33 mouse cellular contexts compared by ENCODE assay signal in genomic region chr12:103282936-103283335, GRCm38 (mm10). TPM values are rescaled to one million over a fixed set of nuclear protein-coding genes. Genes with fewer than 3 reads are reported as not detected.
A peak's percentile ranks its signal among the peaks of the same experiment; 100 is the strongest.
DNase-seq lines count a peak whose midpoint lies in the region; ATAC-seq and TF ChIP-seq lines count a peak whose summit lies in the region.
"Had no signal": no experiment of that assay in that cellular context is flagged by ENCODE, and none has a peak within 500 bp of the region (broad histone marks: within the 10 kb centered on the region; RNA-seq: fewer than 3 reads in every experiment).

No protein-coding gene starts in this region.

- H3K27ac ChIP-seq in liver, adult 2 months (replicated peaks; ENCODE audit: insufficient read depth, low read depth, low read length): no peak overlapping the region
- H3K27ac ChIP-seq: forebrain, embryonic 10.5 days; forebrain, embryonic 13.5 days; heart, adult 2 months; heart, embryonic 10.5 days; heart, embryonic 13.5 days; hindbrain, embryonic 14.5 days; hindbrain, postnatal 0 days had no signal

- intact Hi-C loops in gastrocnemius, postnatal 14 days (cut with DNase I; ENCODE audit: low total_unique reads): no loop called here

- no peaks in the 10 kb centered on the region for H3K27me3 ChIP-seq in liver, adult 2 months (ENCODE audit: control insufficient read depth, insufficient read depth, low read length)
- H3K27me3 ChIP-seq: CH12.LX; forebrain, embryonic 13.5 days; Patski had no signal

- DNase-seq in gastrocnemius, adult 18-20 months (ENCODE audit: low spot score): peak; percentile 37
- DNase-seq in gastrocnemius, postnatal 14 days: no peak
- DNase-seq in kidney, adult 18-20 months: peak; percentile 9
- no peak for DNase-seq in kidney, postnatal 36 days
- peak; percentile 15 for DNase-seq in liver, adult 2 months (ENCODE audit: extremely low read depth, low read depth, low spot score)
- no peak for DNase-seq in liver
- DNase-seq: adrenal gland, postnatal 14 days; B cell, adult 2 months; cerebellum, adult 11 months; cerebellum, adult 2 months; cerebellum, adult 9-11 months; cerebellum, postnatal 36 days; heart, adult 2 months; heart, postnatal 14 days; heart, postnatal 4 days had no signal

- TF ChIP-seq POLR2A in liver, adult 2 months (IDR thresholded peaks at IDR 0.05; ENCODE audit: extremely low read depth, insufficient read depth, low read length): no peak

- H3K4me3 ChIP-seq in liver, adult 2 months (ENCODE audit: insufficient read depth, low read depth, low read length): no peak overlapping the region
- H3K4me3 ChIP-seq: forebrain, embryonic 10.5 days; forebrain, embryonic 13.5 days; heart, adult 2 months; heart, embryonic 10.5 days; heart, embryonic 13.5 days had no signal

- no peak overlapping the region for H3K9ac ChIP-seq in liver, adult 2 months (ENCODE audit: low read depth, low read length)
- H3K9ac ChIP-seq: forebrain, embryonic 13.5 days; heart, embryonic 13.5 days; hindbrain, embryonic 14.5 days had no signal

- H3K4me1 ChIP-seq in liver, adult 2 months (ENCODE audit: control insufficient read depth, insufficient read depth, low read length): no peaks in the 10 kb centered on the region; the same call in 1 of the 2 replicates
- H3K4me1 ChIP-seq: forebrain, embryonic 13.5 days; heart, embryonic 10.5 days; heart, embryonic 13.5 days had no signal

- no peak for TF ChIP-seq CTCF in liver, adult 2 months (IDR thresholded peaks at IDR 0.05; ENCODE audit: low read depth, low read length)

- H3K36me3 ChIP-seq in liver, adult 2 months (ENCODE audit: control insufficient read depth, insufficient read depth, low read length): no peaks in the 10 kb centered on the region
- H3K36me3 ChIP-seq: forebrain, embryonic 10.5 days; G1E; heart, embryonic 10.5 days; heart, embryonic 13.5 days had no signal

- WGBS in liver, adult 2 months: 67% methylated on average over 6 of the region's 6 CpGs

- H3K79me2 ChIP-seq in liver, adult 2 months (ENCODE audit: control insufficient read depth, insufficient read depth, low read length): no peaks in the 10 kb centered on the region

- 0 out of 2 replicates have a peak, but pooled peaks have one; percentile 21 for ATAC-seq in monocyte, adult 5-6 weeks (replicated peaks; ENCODE audit: insufficient number of reproducible peaks, low FRiP score, low TSS enrichment, poor library complexity, severe bottlenecking)
- ATAC-seq: forebrain, embryonic 13.5 days; forebrain, embryonic 16.5 days; hindbrain, postnatal 0 days; inflammation-experienced regulatory T-cells, adult 6 months; Patski had no signal

RNA-seq across cellular contexts. Expression of gene Fam181a, which starts 27.8 kb away (rescaled TPM):
- total RNA-seq in gastrocnemius, adult 18-20 months (2021): not detected
- not detected for total RNA-seq in gastrocnemius, postnatal 14 days (2021)
- not detected in 2 replicates for total RNA-seq in liver, adult 2 months (2014; rRNA removed)
- not detected in 2 replicates for polyA plus RNA-seq in liver, adult 2 months (2012; rRNA removed)
- not detected in 3 replicates for total RNA-seq in monocyte, adult 5-6 weeks (2017)
- total RNA-seq: adrenal gland, adult 18-20 months; adrenal gland, postnatal 14 days; adrenal gland, postnatal 4 days; CH12.LX; gastrocnemius, adult 8-10 months; granulocyte monocyte progenitor cell, adult 5-6 weeks; heart, adult 2 months; heart, postnatal 14 days; heart, postnatal 4 days had no signal
- polyA plus RNA-seq: embryonic facial prominence, embryonic 14.5 days; G1E; heart, adult 2 months; heart, embryonic 10.5 days; heart, embryonic 13.5 days; heart, embryonic 16.5 days; inflammation-experienced regulatory T-cells, adult 6 months; Patski had no signal

RNA-seq across cellular contexts. Expression of gene Prima1, which starts 41.0 kb away (rescaled TPM):
- total RNA-seq in gastrocnemius, adult 18-20 months (2021): 10 to 100 TPM in 1 of 2 experiments, 1 to 10 TPM in 1; 9.9 to 29.8 TPM
- 10 to 100 TPM in 1 of 2 experiments, 1 to 10 TPM in 1; 2.3 to 14.0 TPM for total RNA-seq in gastrocnemius, postnatal 14 days (2021)
- total RNA-seq in liver, adult 2 months (2014; rRNA removed): not detected in 2 replicates
- polyA plus RNA-seq in liver, adult 2 months (2012; rRNA removed): not detected in 2 replicates
- not detected in 3 replicates for total RNA-seq in monocyte, adult 5-6 weeks (2017)
- total RNA-seq: CH12.LX; G1E; granulocyte monocyte progenitor cell, adult 5-6 weeks had no signal
- polyA plus RNA-seq: forebrain, embryonic 10.5 days; forebrain, embryonic 13.5 days; G1E; inflammation-experienced regulatory T-cells, adult 6 months had no signal

Comparison
In these comparisons a context has a peak if more than half of its experiments do, and no peak if none do; other contexts are left out.
1. DNase-seq: peak in gastrocnemius, adult 18-20 months (single experiment), kidney, adult 18-20 months (single experiment) and liver, adult 2 months (single experiment); none in gastrocnemius, postnatal 14 days (single experiment), kidney, postnatal 36 days (0 of 2) and liver (single experiment).